Mouse (Mus musculus): ENCODE data around the gene Tshz3. TPM values are rescaled to one million over a fixed set of nuclear protein-coding genes. Genes with fewer than 3 reads are reported as not detected.

Tshz3 gene
- total RNA-seq, 2 experiments from 2014 or later = 2.0 to 2.2 TPM

DNA sequence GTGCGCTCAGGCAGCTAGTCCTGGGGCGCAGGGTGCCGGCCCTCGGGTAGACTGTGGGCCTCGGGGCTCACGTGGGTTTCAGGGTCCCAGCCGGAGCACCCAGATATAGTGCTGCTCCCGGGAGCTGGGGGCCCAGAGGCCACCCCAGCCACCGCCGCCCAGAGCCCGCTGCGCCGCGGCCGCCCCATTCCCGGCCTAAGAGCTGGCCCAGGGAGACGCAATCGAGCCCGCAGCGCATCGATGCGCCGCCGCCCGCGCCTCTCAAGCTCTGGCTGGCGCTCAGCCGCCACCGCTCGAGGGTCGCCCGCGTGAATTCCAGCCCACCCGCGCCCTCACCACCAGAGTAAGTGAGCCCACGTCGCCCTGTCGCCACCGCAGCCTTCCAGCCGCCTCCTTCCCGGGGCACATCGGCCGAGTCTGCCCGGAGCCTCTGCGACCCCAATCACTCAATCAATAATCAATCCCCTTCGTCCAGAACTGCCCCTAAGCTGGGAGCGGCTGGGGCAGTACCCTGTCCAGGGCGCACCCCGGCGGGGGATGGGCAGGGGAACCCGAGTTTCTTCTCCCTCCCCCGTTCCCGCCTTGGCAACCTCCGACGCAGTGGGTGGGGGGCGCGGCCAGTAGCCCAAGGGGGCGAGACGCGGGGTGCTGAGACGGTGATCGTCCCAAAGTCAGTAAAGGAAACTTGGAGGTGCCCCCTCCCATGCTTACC, 1.4 kb upstream of the Tshz3 start:
- DNase-seq (ENCODE audit: low spot score) = peak; percentile 58

GRCm38 (mm10) chr7:36697118-36697855, 631 bp upstream of the Tshz3 start:
- peak; percentile 58 for DNase-seq (ENCODE audit: low spot score)

- no peak for DNase-seq (ENCODE audit: low spot score)
Measured at GRCm38 (mm10) chr7:36698589-36698946, 650 bp downstream of the Tshz3 start.

DNA sequence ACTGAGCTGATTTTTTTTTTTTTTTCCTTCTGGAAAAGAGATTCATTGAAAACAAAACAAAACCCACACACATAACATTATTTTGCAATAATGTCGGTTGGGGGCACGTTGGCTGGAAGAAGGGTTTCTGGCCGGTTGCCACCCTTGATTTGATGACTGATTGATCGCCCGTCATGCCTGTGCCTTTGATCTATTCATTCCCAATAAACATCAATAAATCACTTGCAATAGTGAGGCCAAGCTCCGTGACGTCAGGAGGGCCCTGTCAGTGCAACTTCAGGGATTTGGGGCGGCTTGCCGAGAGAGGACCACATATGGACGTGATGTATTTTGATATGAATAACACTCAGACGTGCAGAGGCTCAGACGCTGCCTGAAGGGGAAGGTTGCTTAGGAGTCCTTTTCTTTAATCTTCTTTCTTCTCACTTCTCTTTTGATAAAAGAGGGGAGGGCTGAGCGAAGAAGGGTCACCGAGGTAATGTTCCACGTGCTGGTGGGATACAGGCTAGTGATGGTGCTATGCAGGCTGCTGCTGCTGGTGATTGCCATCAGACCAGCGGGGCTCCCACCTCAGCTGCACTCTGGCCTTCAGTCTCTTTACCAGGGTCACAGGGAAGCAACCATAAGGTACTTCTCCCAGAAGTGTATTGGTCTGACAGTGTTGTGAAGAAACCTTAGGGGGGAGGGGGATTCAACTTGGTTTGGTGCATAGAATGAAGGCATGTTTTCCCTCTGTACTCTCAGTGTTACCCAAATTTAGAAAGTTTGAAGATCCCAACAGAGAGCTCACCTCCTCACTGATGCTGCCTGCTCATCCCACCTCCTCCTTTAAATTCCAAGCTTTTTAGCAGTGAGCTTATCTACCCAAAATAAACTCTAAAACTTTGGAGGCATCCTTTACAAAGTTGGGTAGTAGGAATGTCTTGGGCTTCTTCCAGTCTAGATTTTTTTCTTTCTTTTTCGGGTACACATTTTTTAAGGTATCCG, 1.4 kb downstream of the Tshz3 start:
- DNase-seq (ENCODE audit: low spot score) = no peak

- DNase-seq (ENCODE audit: low spot score) = no peak
Measured at GRCm38 (mm10) chr7:36706636-36707035, 8.7 kb downstream of the Tshz3 start.

GRCm38 (mm10) chr7:36707266-36707665, 9.3 kb downstream of the Tshz3 start:
- DNase-seq (ENCODE audit: low spot score) = no peak

- DNase-seq (ENCODE audit: low spot score) = no peak
Measured at GRCm38 (mm10) chr7:36707681-36708350, 9.9 kb downstream of the Tshz3 start.

GRCm38 (mm10) chr7:36708823-36709222, 10.9 kb downstream of the Tshz3 start:
- DNase-seq (ENCODE audit: low spot score) = no peak

- DNase-seq (ENCODE audit: low spot score) = peak; percentile 27
Measured at GRCm38 (mm10) chr7:36709239-36709638, 11.3 kb downstream of the Tshz3 start.

GRCm38 (mm10) chr7:36709974-36710373, 12.1 kb downstream of the Tshz3 start:
- DNase-seq (ENCODE audit: low spot score) = no peak

DNA sequence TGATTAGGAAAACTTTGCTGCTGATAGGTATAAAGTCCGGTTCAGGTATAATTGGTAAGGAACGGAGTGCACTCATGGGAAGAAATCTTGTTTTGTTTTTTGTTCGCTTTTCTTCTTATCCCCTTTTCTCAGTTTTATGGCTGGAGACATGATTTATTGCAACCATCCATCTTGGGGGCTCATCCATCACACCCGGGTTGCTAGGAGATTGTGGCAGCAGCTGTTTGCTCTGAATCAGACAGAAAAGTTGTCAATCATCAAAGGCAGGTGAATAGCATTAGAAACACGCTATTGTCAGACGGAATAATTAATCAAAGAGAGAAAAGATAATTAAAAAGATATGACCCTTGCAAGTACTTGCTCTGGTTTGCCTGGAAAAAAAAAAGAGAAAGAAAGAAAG, 12.5 kb downstream of the Tshz3 start:
- no peak for DNase-seq (ENCODE audit: low spot score)

DNA sequence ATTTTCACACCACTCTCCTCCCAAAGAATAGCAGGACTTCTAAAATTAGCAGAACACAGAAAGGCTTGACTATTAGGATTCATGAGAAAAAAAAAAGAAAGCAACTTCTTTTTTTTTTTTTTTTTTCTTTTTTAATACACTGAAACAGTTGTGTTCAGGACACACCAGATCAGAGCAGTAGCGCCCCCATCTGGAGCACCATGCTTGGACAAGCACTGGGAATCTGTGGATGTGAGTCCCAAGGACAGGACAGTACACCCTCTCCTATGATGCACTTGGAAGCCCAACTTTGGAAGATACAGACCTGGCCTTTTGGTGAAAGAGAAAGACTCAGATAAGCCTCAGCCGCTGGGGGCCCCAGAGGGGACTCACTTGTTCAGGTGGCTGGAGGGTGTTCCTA, 13.8 kb downstream of the Tshz3 start:
- no peak for DNase-seq (ENCODE audit: low spot score)

DNA sequence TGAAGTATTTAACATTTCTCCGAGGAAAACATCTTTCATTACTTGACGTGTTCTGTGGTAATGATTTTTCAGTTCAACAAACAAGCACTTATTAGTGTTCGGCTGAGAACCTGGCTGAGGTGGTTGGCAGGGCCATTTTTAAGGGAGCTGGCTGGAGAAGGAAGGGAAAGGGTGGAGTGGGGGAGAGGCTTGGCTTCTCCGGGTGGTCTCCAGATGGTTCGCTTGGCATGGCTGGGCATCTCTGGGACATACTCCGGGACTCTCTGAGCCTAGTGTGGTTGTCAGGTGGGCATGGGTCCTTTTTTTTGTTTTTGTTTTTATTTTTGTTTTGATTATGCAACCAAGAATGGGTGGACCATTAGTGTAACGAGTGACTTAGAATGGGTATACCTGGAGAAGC, 16.4 kb downstream of the Tshz3 start:
- DNase-seq (ENCODE audit: low spot score) = no peak

DNA sequence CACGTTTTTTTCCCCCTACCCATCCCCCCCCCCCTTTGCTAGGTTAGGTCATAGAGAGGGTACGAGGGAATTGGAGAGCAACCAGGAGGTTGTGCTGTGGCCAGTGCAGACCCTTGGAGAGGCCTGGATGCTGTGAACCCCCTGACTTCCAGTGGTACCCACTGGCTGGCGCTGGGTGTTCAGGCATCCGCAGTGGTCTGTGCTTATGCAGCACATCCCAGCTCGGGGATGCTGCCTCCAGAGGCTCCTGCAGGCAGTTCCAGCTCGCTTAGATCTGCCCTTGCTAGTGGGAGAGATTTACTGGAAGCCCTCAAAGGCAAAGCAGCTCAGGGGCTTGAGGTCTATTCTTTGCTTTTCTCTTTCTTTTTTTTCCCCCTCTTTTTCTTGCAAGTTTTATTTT, 19.3 kb downstream of the Tshz3 start:
- no peak for DNase-seq (ENCODE audit: low spot score)

- no peak for DNase-seq (ENCODE audit: low spot score)
Measured at GRCm38 (mm10) chr7:36720830-36721229, 22.9 kb downstream of the Tshz3 start.

GRCm38 (mm10) chr7:36736303-36737050, 38.6 kb downstream of the Tshz3 start:
- DNase-seq (ENCODE audit: low spot score) = no peak

DNA sequence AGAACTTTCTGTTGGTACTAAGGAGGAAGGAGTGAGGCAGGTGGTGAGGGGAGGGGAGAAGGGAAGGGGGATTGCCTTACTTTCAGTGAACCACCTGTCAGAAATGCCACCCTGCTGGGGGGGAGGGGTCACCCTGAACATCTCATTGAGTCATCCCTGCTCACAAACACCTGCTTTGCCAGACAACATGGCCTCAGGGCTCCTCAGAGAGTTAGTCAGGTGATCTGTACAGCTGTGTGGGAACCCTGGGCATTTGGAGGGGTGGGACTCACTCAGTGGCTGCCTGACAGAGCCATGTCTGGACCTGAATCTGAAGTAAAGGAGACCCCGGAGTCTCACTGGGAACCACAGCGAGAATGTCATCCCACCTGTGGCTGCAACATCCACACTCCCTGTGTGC, 53.6 kb downstream of the Tshz3 start:
- DNase-seq (ENCODE audit: low spot score) = no peak

- DNase-seq (ENCODE audit: low spot score) = no peak
Measured at GRCm38 (mm10) chr7:36767501-36768092, 69.7 kb downstream of the Tshz3 start.

- no peak for DNase-seq (ENCODE audit: low spot score)
Measured at GRCm38 (mm10) chr7:36773086-36773485, 75.2 kb downstream of the Tshz3 start.

- peak; percentile 29 for DNase-seq (ENCODE audit: low spot score)
Measured at GRCm38 (mm10) chr7:36776956-36777355, 79.0 kb downstream of the Tshz3 start.
